ENCODE assay signal across 8 mouse cellular contexts in genomic region chr13:94057036-94057562, GRCm38 (mm10). TPM values are rescaled to one million over a fixed set of nuclear protein-coding genes. Genes with fewer than 3 reads are reported as not detected.
DNase-seq lines count a peak whose midpoint lies in the region; ATAC-seq and TF ChIP-seq lines count a peak whose summit lies in the region.

No protein-coding gene starts in this region.

- H3K4me1 ChIP-seq in forebrain, embryonic 11.5 days (replicated peaks; ENCODE audit: control insufficient read depth, insufficient read depth, low read length), result 0 out of 2 replicates have a peak, but pooled peaks cover 3% of the 10 kb centered on the region
- peaks cover 10% of the 10 kb centered on the region; the same call in 1 of the 2 replicates for H3K4me1 ChIP-seq in liver, embryonic 13.5 days (replicated peaks)

- intact Hi-C loops in gastrocnemius, adult 2 months (cut with DNase I), result loop anchor here (5.0 kb wide), 2 partner anchors 205 to 265 kb away; no protein-coding TSS in a partner anchor

- peak overlapping the region; percentile 97 for H3K4me2 ChIP-seq in forebrain, embryonic 11.5 days (ENCODE audit: low read depth, low read length, severe bottlenecking)
- H3K4me2 ChIP-seq in liver, embryonic 13.5 days, result peak overlapping the region; percentile 72

- H3K27ac ChIP-seq in gastrocnemius, adult 2 months, result peak overlapping the region; percentile 70
- H3K27ac ChIP-seq in forebrain, embryonic 11.5 days (ENCODE audit: low read depth, low read length), result no peak overlapping the region
- no peak overlapping the region for H3K27ac ChIP-seq in liver, embryonic 13.5 days

- peak; percentile 10 for ATAC-seq in forebrain, embryonic 11.5 days (replicated peaks; ENCODE audit: low FRiP score)
- no peak for ATAC-seq in liver, embryonic 13.5 days (ENCODE audit: low read depth)
- ATAC-seq in erythroid progenitor cell, adult 5-6 weeks (replicated peaks; ENCODE audit: low FRiP score, poor library complexity, severe bottlenecking), result no peak

- DNase-seq in gastrocnemius, adult 2 months, result no peak
- no peak for DNase-seq in gastrocnemius, adult 18-20 months (ENCODE audit: low spot score)
- DNase-seq in 3T3-L1 (ENCODE audit: low read depth, low spot score), result peak; percentile 31
- DNase-seq in forebrain, embryonic 11.5 days (ENCODE audit: low spot score), result no peak
- no peak for DNase-seq in liver, embryonic 13.5 days
- no peak for DNase-seq in left cerebral cortex, adult 18-20 months (ENCODE audit: low spot score in 2 of 2)
- no peak for DNase-seq in spleen, adult 12 weeks (ENCODE audit: low spot score)

- no peaks in the 10 kb centered on the region for H3K36me3 ChIP-seq in forebrain, embryonic 11.5 days (ENCODE audit: control insufficient read depth, insufficient read depth, low read length)
- no peaks in the 10 kb centered on the region for H3K36me3 ChIP-seq in liver, embryonic 13.5 days

- under 1% methylated on average over 17 of the region's 17 CpGs for WGBS in forebrain, embryonic 11.5 days
- WGBS in liver, embryonic 13.5 days (ENCODE audit: insufficient replicate concordance), result 3% methylated on average over 17 of the region's 17 CpGs

- no peak for TF ChIP-seq CTCF in gastrocnemius, adult 2 months (IDR thresholded peaks at IDR 0.05)

- H3K4me3 ChIP-seq in gastrocnemius, adult 2 months, result peak overlapping the region; percentile 75
- peak overlapping the region; percentile 75 for H3K4me3 ChIP-seq in forebrain, embryonic 11.5 days (ENCODE audit: low read depth, low read length)
- peak overlapping the region; percentile 62 for H3K4me3 ChIP-seq in liver, embryonic 13.5 days (replicated peaks)

- H3K9me3 ChIP-seq in forebrain, embryonic 11.5 days (ENCODE audit: control insufficient read depth, low read length), result no peaks in the 10 kb centered on the region; the same call in 1 of the 2 replicates
- no peaks in the 10 kb centered on the region for H3K9me3 ChIP-seq in liver, embryonic 13.5 days (replicated peaks)

- H3K27me3 ChIP-seq in forebrain, embryonic 11.5 days (ENCODE audit: control insufficient read depth, insufficient read depth, low read length), result peaks cover 3% of the 10 kb centered on the region; the same call in 1 of the 2 replicates
- peaks cover 67% of the 10 kb centered on the region for H3K27me3 ChIP-seq in liver, embryonic 13.5 days

- H3K9ac ChIP-seq in forebrain, embryonic 11.5 days (ENCODE audit: low read length), result peak overlapping the region; percentile 83
- H3K9ac ChIP-seq in liver, embryonic 13.5 days, result peak overlapping the region; percentile 59

RNA-seq across cellular contexts. Expression of gene Lhfpl2, which starts 0.5 kb away (rescaled TPM):
- 1 to 10 TPM; 1.5 to 4.2 TPM for total RNA-seq in gastrocnemius, adult 2 months (2021)
- 1 to 10 TPM; 1.5 to 4.6 TPM for total RNA-seq in gastrocnemius, adult 18-20 months (2021)
- polyA plus RNA-seq in forebrain, embryonic 11.5 days (2014; fragmentation: Nextera tagmentation; extraction: Ambion mirVana), result 24.2 and 24.7 TPM in 2 replicates
- 4.8 and 6.0 TPM in 2 replicates for polyA plus RNA-seq in liver, embryonic 13.5 days (2015; fragmentation: Nextera tagmentation; extraction: Ambion mirVana)
- 3.6 and 6.7 TPM in 2 replicates for total RNA-seq in erythroid progenitor cell, adult 5-6 weeks (2015; ENCODE audit: low replicate concordance)
- 2.6 and 7.8 TPM in 2 replicates for total RNA-seq in erythroid progenitor cell, adult 5-6 weeks (2017; ENCODE audit: low replicate concordance)
- total RNA-seq in left cerebral cortex, adult 18-20 months (2021), result 10 to 100 TPM; 14.3 to 15.8 TPM
